7 mouse cellular contexts compared by ENCODE assay signal in genomic region chr13:20090133-20090710, GRCm38 (mm10). TPM values are rescaled to one million over a fixed set of nuclear protein-coding genes. Genes with fewer than 3 reads are reported as not detected.
DNase-seq lines count a peak whose midpoint lies in the region; ATAC-seq lines count a peak whose summit lies in the region.

Elmo1 (plus strand) TSS chr13:20090596.

- intact Hi-C loops in left cerebral cortex, postnatal 25 days (cut with DNase I): loop anchor here (2.0 to 5.0 kb wide), 5 partner anchors 53 to 182 kb away; no protein-coding TSS in a partner anchor

- DNase-seq in adrenal gland, postnatal 36 days: peak; percentile 85 to 87
- peak; percentile 84 for DNase-seq in embryonic facial prominence, embryonic 11.5 days (ENCODE audit: low spot score)
- no peak for DNase-seq in gonadal fat pad, adult 2 months (ENCODE audit: low read depth)
- peak; percentile 63 to 66 for DNase-seq in left cerebral cortex, postnatal 25 days (ENCODE audit: low spot score in 2 of 2)
- DNase-seq in right cerebral cortex, postnatal 25 days: peak; percentile 67

- peak within 1 kb of the TSS; percentile 59 for H3K9ac ChIP-seq in embryonic facial prominence, embryonic 11.5 days (replicated peaks; ENCODE audit: low read length)
- peak within 1 kb of the TSS; percentile 81 for H3K9ac ChIP-seq in intestine, embryonic 15.5 days

- H3K27ac ChIP-seq in embryonic facial prominence, embryonic 11.5 days (replicated peaks; ENCODE audit: low read depth, low read length): 0 out of 2 replicates have a peak within 1 kb of the TSS, but pooled peaks have one; percentile 35
- peak within 1 kb of the TSS; percentile 83 for H3K27ac ChIP-seq in intestine, embryonic 15.5 days

- no peaks in the 10 kb centered on the region for H3K36me3 ChIP-seq in embryonic facial prominence, embryonic 11.5 days (replicated peaks; ENCODE audit: control insufficient read depth, insufficient read depth, low read depth, low read length)
- H3K36me3 ChIP-seq in intestine, embryonic 15.5 days: no peaks in the 10 kb centered on the region

- under 1% methylated on average over 39 of the region's 49 CpGs for WGBS in embryonic facial prominence, embryonic 11.5 days
- under 1% methylated on average over 47 of the region's 49 CpGs for WGBS in intestine, embryonic 15.5 days

- no peaks in the 10 kb centered on the region for H3K27me3 ChIP-seq in embryonic facial prominence, embryonic 11.5 days (ENCODE audit: control insufficient read depth, insufficient read depth, low read length)
- H3K27me3 ChIP-seq in intestine, embryonic 15.5 days (replicated peaks): no peaks in the 10 kb centered on the region

- H3K4me1 ChIP-seq in embryonic facial prominence, embryonic 11.5 days (ENCODE audit: control insufficient read depth, insufficient read depth, low read length): no peaks in the 10 kb centered on the region
- H3K4me1 ChIP-seq in intestine, embryonic 15.5 days (replicated peaks): 0 out of 2 replicates have a peak, but pooled peaks cover 5% of the 10 kb centered on the region

- H3K4me3 ChIP-seq in embryonic facial prominence, embryonic 11.5 days (ENCODE audit: low read depth, low read length): peak within 1 kb of the TSS; percentile 74
- H3K4me3 ChIP-seq in intestine, embryonic 15.5 days (replicated peaks): peak within 1 kb of the TSS; percentile 70

- ATAC-seq in embryonic facial prominence, embryonic 11.5 days (replicated peaks; ENCODE audit: insufficient number of reproducible peaks, low FRiP score, low TSS enrichment, low read depth): peak; percentile 70
- ATAC-seq in intestine, embryonic 15.5 days: peak; percentile 76
- peak; percentile 56 for ATAC-seq in megakaryocyte progenitor cell, adult 5-6 weeks (replicated peaks; ENCODE audit: poor library complexity)

- H3K9me3 ChIP-seq in embryonic facial prominence, embryonic 11.5 days (replicated peaks; ENCODE audit: control insufficient read depth, low read length): no peaks in the 10 kb centered on the region
- no peaks in the 10 kb centered on the region for H3K9me3 ChIP-seq in intestine, embryonic 15.5 days

- H3K4me2 ChIP-seq in embryonic facial prominence, embryonic 11.5 days (ENCODE audit: low read depth, low read length): peak within 1 kb of the TSS; percentile 87
- H3K4me2 ChIP-seq in intestine, embryonic 15.5 days (replicated peaks): peak within 1 kb of the TSS; percentile 80

RNA-seq across cellular contexts. Expression of gene Elmo1, which starts in this region (rescaled TPM):
- total RNA-seq in adrenal gland, postnatal 36 days (2021): 10 to 100 TPM; 13.0 to 16.5 TPM
- 8.8 and 8.9 TPM in 2 replicates for polyA plus RNA-seq in embryonic facial prominence, embryonic 11.5 days (2014; fragmentation: Nextera tagmentation; extraction: Ambion mirVana)
- 12.0 and 13.7 TPM in 2 replicates for polyA plus RNA-seq in gonadal fat pad, adult 2 months (2012; rRNA removed)
- polyA plus RNA-seq in intestine, embryonic 15.5 days (2015; fragmentation: Nextera tagmentation; extraction: Ambion mirVana): 14.9 and 15.0 TPM in 2 replicates
- total RNA-seq in left cerebral cortex, postnatal 25 days (2021): 10 to 100 TPM; 58.4 to 67.7 TPM
- 97.9 and 103 TPM in 2 replicates for total RNA-seq in megakaryocyte progenitor cell, adult 5-6 weeks (2015)
- 42.0 and 61.9 TPM in 2 replicates for total RNA-seq in megakaryocyte progenitor cell, adult 5-6 weeks (2017)
